In the genomic region with DNA sequence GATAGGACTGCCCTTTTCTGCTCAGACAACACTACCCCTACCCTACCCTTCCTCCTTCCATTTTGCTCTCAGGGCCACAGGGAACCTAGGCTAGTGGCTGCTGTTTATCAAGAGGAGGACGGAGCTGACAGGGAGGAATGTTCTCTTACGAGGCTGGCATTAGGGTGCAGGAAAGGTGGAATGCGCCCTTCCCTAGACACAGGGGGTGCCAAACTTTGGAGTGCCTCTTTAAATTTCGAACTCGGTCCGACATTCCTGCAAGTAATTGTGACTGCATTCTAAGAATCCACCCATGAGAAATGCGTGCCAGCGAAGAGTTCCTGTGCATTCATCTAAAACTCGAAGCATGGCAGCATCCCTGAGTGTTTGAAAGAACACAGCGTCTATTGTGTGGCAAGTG, we compare ENCODE assay signal across 19 mouse cellular contexts. TPM values are rescaled to one million over a fixed set of nuclear protein-coding genes. Genes with fewer than 3 reads are reported as not detected.
DNase-seq lines count a peak whose midpoint lies in the region; ATAC-seq and TF ChIP-seq lines count a peak whose summit lies in the region.
"Had no signal": no experiment of that assay in that cellular context is flagged by ENCODE, and none has a peak within 500 bp of the region (broad histone marks: within the 10 kb centered on the region; RNA-seq: fewer than 3 reads in every experiment).

No protein-coding gene starts in this region.

- no peaks in the 10 kb centered on the region for H3K9me3 ChIP-seq in heart, embryonic 13.5 days
- H3K9me3 ChIP-seq in lung, embryonic 14.5 days (ENCODE audit: low read depth, low read length) = no peaks in the 10 kb centered on the region
- H3K9me3 ChIP-seq: embryonic facial prominence, embryonic 13.5 days; hindbrain, embryonic 13.5 days; intestine, embryonic 15.5 days; limb, embryonic 15.5 days; midbrain, embryonic 12.5 days had no signal

- ATAC-seq in heart, embryonic 13.5 days (ENCODE audit: extremely low read depth, insufficient number of reproducible peaks, low FRiP score, low TSS enrichment) = no peak
- ATAC-seq in lung, embryonic 14.5 days (ENCODE audit: insufficient read depth) = no peak
- ATAC-seq: intestine, embryonic 15.5 days had no signal

- peak overlapping the region; percentile 71 for H3K27ac ChIP-seq in heart, embryonic 13.5 days (replicated peaks)
- H3K27ac ChIP-seq in lung, embryonic 14.5 days (ENCODE audit: low read depth) = peak overlapping the region; percentile 38; the same call in 1 of the 2 replicates
- H3K27ac ChIP-seq: embryonic facial prominence, embryonic 13.5 days; hindbrain, embryonic 13.5 days; intestine, embryonic 15.5 days; limb, embryonic 15.5 days; midbrain, embryonic 12.5 days; stomach, postnatal 0 days had no signal

- peak overlapping the region; percentile 36 for H3K4me2 ChIP-seq in heart, embryonic 13.5 days
- H3K4me2 ChIP-seq in lung, embryonic 14.5 days = no peak overlapping the region
- H3K4me2 ChIP-seq: embryonic facial prominence, embryonic 13.5 days; hindbrain, embryonic 13.5 days; intestine, embryonic 15.5 days; limb, embryonic 15.5 days; midbrain, embryonic 12.5 days had no signal

- H3K4me3 ChIP-seq in heart, embryonic 13.5 days = no peak overlapping the region
- H3K4me3 ChIP-seq in lung, embryonic 14.5 days (ENCODE audit: low read depth, low read length) = no peak overlapping the region
- H3K4me3 ChIP-seq: embryonic facial prominence, embryonic 13.5 days; hindbrain, embryonic 13.5 days; intestine, embryonic 15.5 days; limb, embryonic 15.5 days; midbrain, embryonic 12.5 days had no signal

- peak overlapping the region; percentile 19; the same call in 1 of the 2 replicates for H3K9ac ChIP-seq in heart, embryonic 13.5 days
- H3K9ac ChIP-seq in lung, embryonic 14.5 days = no peak overlapping the region
- H3K9ac ChIP-seq: embryonic facial prominence, embryonic 13.5 days; hindbrain, embryonic 13.5 days; intestine, embryonic 15.5 days; limb, embryonic 15.5 days; midbrain, embryonic 12.5 days had no signal

- DNase-seq in heart, adult 11 months = peak; percentile 94
- no peak for DNase-seq in heart, postnatal 36 days
- peak; percentile 95 for DNase-seq in Muller cell, postnatal 12 days (ENCODE audit: inconsistent ontology term)
- DNase-seq in lung, embryonic 14.5 days = peak; percentile 30
- no peak for DNase-seq in adrenal gland, postnatal 36 days
- no peak for DNase-seq in thymus, postnatal 4 days
- DNase-seq in frontal cortex, postnatal 25 days (ENCODE audit: low spot score in 2 of 2) = no peak
- DNase-seq: cerebellum, adult 2 months; gastrocnemius, postnatal 25 days; thymus, postnatal 36 days had no signal

- WGBS in heart, embryonic 13.5 days = 32% methylated on average over 10 of the region's 10 CpGs
- WGBS in lung, embryonic 14.5 days = 64% methylated on average over 10 of the region's 10 CpGs

- peaks cover 61% of the 10 kb centered on the region for H3K4me1 ChIP-seq in heart, embryonic 13.5 days
- peaks cover 23% of the 10 kb centered on the region for H3K4me1 ChIP-seq in lung, embryonic 14.5 days (ENCODE audit: insufficient read depth)
- H3K4me1 ChIP-seq: intestine, embryonic 15.5 days; midbrain, embryonic 12.5 days had no signal

- no peak for TF ChIP-seq CTCF in lung, embryonic 14.5 days (IDR thresholded peaks at IDR 0.05; ENCODE audit: low read depth)

- H3K36me3 ChIP-seq in heart, embryonic 13.5 days = no peaks in the 10 kb centered on the region
- H3K36me3 ChIP-seq in lung, embryonic 14.5 days (ENCODE audit: insufficient read depth) = no peaks in the 10 kb centered on the region
- H3K36me3 ChIP-seq: embryonic facial prominence, embryonic 13.5 days; hindbrain, embryonic 13.5 days; intestine, embryonic 15.5 days; limb, embryonic 15.5 days; midbrain, embryonic 12.5 days had no signal

- intact Hi-C loops in heart, postnatal 36 days (cut with DNase I) = no loop called here

- no peaks in the 10 kb centered on the region for H3K27me3 ChIP-seq in heart, embryonic 13.5 days (replicated peaks)
- H3K27me3 ChIP-seq in lung, embryonic 14.5 days (ENCODE audit: insufficient read depth, low read length) = no peaks in the 10 kb centered on the region
- H3K27me3 ChIP-seq: embryonic facial prominence, embryonic 13.5 days; hindbrain, embryonic 13.5 days; intestine, embryonic 15.5 days; limb, embryonic 15.5 days; midbrain, embryonic 12.5 days had no signal

RNA-seq across cellular contexts. Expression of a gene that starts 53.5 kb away (rescaled TPM):
- not detected for total RNA-seq in heart, postnatal 36 days (2021)
- not detected in 2 replicates for polyA plus RNA-seq in heart, embryonic 13.5 days (2015; fragmentation: Nextera tagmentation; extraction: Ambion mirVana)
- 0.30 and 0.39 TPM in 2 replicates for polyA plus RNA-seq in lung, embryonic 14.5 days (2014; fragmentation: Nextera tagmentation; extraction: Ambion mirVana)
- total RNA-seq in adrenal gland, postnatal 36 days (2021) = not detected
- total RNA-seq: gastrocnemius, postnatal 25 days; neutrophil, adult 5-6 weeks had no signal
- polyA plus RNA-seq: embryonic facial prominence, embryonic 13.5 days; hindbrain, embryonic 13.5 days; intestine, embryonic 15.5 days; macrophage; midbrain, embryonic 12.5 days; stomach, postnatal 0 days had no signal

Comparison
In these comparisons a context has a peak if more than half of its experiments do, and no peak if none do; other contexts are left out.
1. DNase-seq: peak in heart, adult 11 months (single experiment), Muller cell, postnatal 12 days (single experiment) and lung, embryonic 14.5 days (single experiment); none in heart, postnatal 36 days (0 of 2), adrenal gland, postnatal 36 days (0 of 2), thymus, postnatal 4 days (single experiment) and frontal cortex, postnatal 25 days (0 of 2).